Mouse (Mus musculus) stomach, postnatal 0 days (tissue): ENCODE results near the gene Cdh24. TPM values are rescaled to one million over a fixed set of nuclear protein-coding genes. Genes with fewer than 3 reads are reported as not detected.

Experiments
- ATAC-seq: fragments of 200-750 bp; cut with Nextera tagmentation; 2 replicates; pipeline ENCODE4 v1.8.0; 2017; ENCODE audit not compliant: low FRiP score, low TSS enrichment
- DNase-seq: peaks from one replicate; pipeline ENCODE4 v3.0.0-alpha.2; 2016; ENCODE audit warnings: low spot score
- H3K27ac ChIP-seq: fragments of 300-500 bp; sonication (generic); replicated peaks from 2 replicates; pipeline ENCODE4 v1.5.1; 2014; ENCODE audit warnings: mild to moderate bottlenecking, control low read depth
- H3K27me3 ChIP-seq: fragments of 300-500 bp; sonication (generic); 2 replicates; pipeline ENCODE4 v1.6.1; 2014; ENCODE audit warnings: low read length; ENCODE audit not compliant: control insufficient read depth, insufficient read depth
- H3K36me3 ChIP-seq: fragments of 300-500 bp; sonication (generic); 2 replicates; pipeline ENCODE4 v1.6.1; 2014; ENCODE audit warnings: low read length, mixed read lengths; ENCODE audit not compliant: control insufficient read depth, insufficient read depth
- H3K4me1 ChIP-seq: fragments of 300-500 bp; sonication (generic); replicated peaks from 2 replicates; pipeline ENCODE4 v1.6.1; 2014; ENCODE audit warnings: antibody characterized with exemption; ENCODE audit not compliant: control insufficient read depth, insufficient read depth
- H3K4me2 ChIP-seq: fragments of 300-500 bp; sonication (generic); replicated peaks from 2 replicates; pipeline ENCODE4 v1.6.1; 2014; ENCODE audit warnings: low read depth, mild to moderate bottlenecking, control low read depth, moderate library complexity
- H3K4me3 ChIP-seq: fragments of 300-500 bp; sonication (generic); 2 replicates; pipeline ENCODE4 v1.5.1; 2014; ENCODE audit warnings: low read depth, low read length, control low read depth
- H3K9ac ChIP-seq: fragments of 300-500 bp; sonication (generic); 2 replicates; pipeline ENCODE4 v1.6.1; 2014; ENCODE audit warnings: mild to moderate bottlenecking, low read length, control low read depth, mixed read lengths
- H3K9me3 ChIP-seq: fragments of 300-500 bp; sonication (generic); 2 replicates; pipeline ENCODE4 v1.6.1; 2016; ENCODE audit warnings: low read length; ENCODE audit not compliant: control insufficient read depth
- CTCF ChIP-seq: IDR thresholded peaks from 2 replicates; pipeline ENCODE4 v1.5.1; 2016; ENCODE audit warnings: antibody characterized with exemption, low read depth, mild to moderate bottlenecking, moderate library complexity
- EP300 ChIP-seq: optimal IDR thresholded peaks from 2 replicates; pipeline ENCODE3; 2016; ENCODE audit warnings: antibody characterized with exemption
- WGBS: fragments of 180-500 bp; shearing (Covaris S2); extraction: QIAGEN DNeasy Blood & Tissue Kit; methylation state at CpG from one replicate; pipeline ENCODE4 v1.1.7; 2014; 5-methylcytosine and 5-hydroxymethylcytosine counted together
- polyA plus RNA-seq: library from polyadenylated mRNA; unstranded; fragments of >200 nt; fragmentation: Nextera tagmentation; extraction: Ambion mirVana; gene quantifications from 2 replicates; pipeline ENCODE4 v1.2.1, GENCODE M21; 2015

Gene Cdh24
- polyA plus RNA-seq, 1 experiment from 2014 or later, result 0.68 TPM

- DNase-seq (no peak), ATAC-seq (no peak)
- Histone ChIP-seq H3K27ac (no peak overlapping the region), H3K27me3 (no peaks in the 10 kb centered on the region), H3K4me2 (no peak overlapping the region), H3K4me1 (no peaks in the 10 kb centered on the region), H3K36me3 (0 out of 2 replicates have a peak, but pooled peaks cover 8% of the 10 kb centered on the region), H3K9ac (no peak overlapping the region), H3K9me3 (no peaks in the 10 kb centered on the region), H3K4me3 (no peak overlapping the region)
- TF ChIP-seq EP300 (no peak), CTCF (no peak)
- 96% methylated on average over 2 of the region's 2 CpGs for WGBS
Measured at GRCm38 (mm10) chr14:54629797-54630196, 11.4 kb downstream of the Cdh24 start.

GRCm38 (mm10) chr14:54628103-54628502 lies 13.1 kb downstream of the Cdh24 start:
- Histone ChIP-seq H3K36me3 (0 out of 2 replicates have a peak, but pooled peaks cover 7% of the 10 kb centered on the region), H3K4me3 (no peak overlapping the region), H3K9me3 (no peaks in the 10 kb centered on the region), H3K9ac (no peak overlapping the region), H3K27ac (no peak overlapping the region), H3K4me1 (no peaks in the 10 kb centered on the region), H3K4me2 (no peak overlapping the region), H3K27me3 (no peaks in the 10 kb centered on the region)
- TF ChIP-seq EP300, result no peak
- no peak for TF ChIP-seq CTCF
- WGBS, result 76% methylated on average over 5 of the region's 5 CpGs
- DNase-seq (no peak), ATAC-seq (no peak)

- TF ChIP-seq CTCF, result no peak
- TF ChIP-seq EP300, result no peak
- no peak overlapping the region; the same call in 1 of the 2 replicates for H3K9ac ChIP-seq
- H3K4me1 ChIP-seq, result no peaks in the 10 kb centered on the region
- H3K4me2 ChIP-seq, result no peak overlapping the region
- H3K27me3 ChIP-seq, result no peaks in the 10 kb centered on the region
- H3K27ac ChIP-seq, result no peak overlapping the region
- WGBS, result 66% methylated on average over 10 of the region's 10 CpGs
- ATAC-seq (no peak), DNase-seq (no peak)
- no peaks in the 10 kb centered on the region for H3K36me3 ChIP-seq
- H3K4me3 ChIP-seq, result no peak overlapping the region
- no peaks in the 10 kb centered on the region for H3K9me3 ChIP-seq
Measured at GRCm38 (mm10) chr14:54624976-54625375, 16.2 kb downstream of the Cdh24 start.

- ATAC-seq, result no peak
- Histone ChIP-seq H3K27me3 (no peaks in the 10 kb centered on the region), H3K9ac (no peak overlapping the region), H3K4me2 (no peak overlapping the region), H3K36me3 (no peaks in the 10 kb centered on the region), H3K4me1 (no peaks in the 10 kb centered on the region), H3K4me3 (no peak overlapping the region), H3K9me3 (no peaks in the 10 kb centered on the region), H3K27ac (no peak overlapping the region)
- no peak for DNase-seq
- TF ChIP-seq CTCF (no peak), EP300 (no peak)
- 75% methylated on average over 6 of the region's 6 CpGs for WGBS
Measured at GRCm38 (mm10) chr14:54623334-54623733, 17.8 kb downstream of the Cdh24 start.

- no peak within 1 kb of the TSS for H3K4me2 ChIP-seq
- no peaks in the 10 kb centered on the region for H3K27me3 ChIP-seq
- ATAC-seq (no peak), DNase-seq (no peak)
- no peaks in the 10 kb centered on the region for H3K9me3 ChIP-seq
- WGBS, result 93% methylated on average over 1 of the region's 1 CpGs
- H3K4me3 ChIP-seq, result no peak within 1 kb of the TSS
- H3K9ac ChIP-seq, result no peak within 1 kb of the TSS
- H3K36me3 ChIP-seq, result no peaks in the 10 kb centered on the region
- H3K4me1 ChIP-seq, result no peaks in the 10 kb centered on the region
- TF ChIP-seq EP300, result no peak
- TF ChIP-seq CTCF, result no peak
- no peak within 1 kb of the TSS for H3K27ac ChIP-seq
Measured at GRCm38 (mm10) chr14:54621133-54621532, 20.0 kb downstream of the Cdh24 start, which contains the start of gene Psmb11. TSS of gene Psmb11 (plus strand) at chr14:54621433.

DNA sequence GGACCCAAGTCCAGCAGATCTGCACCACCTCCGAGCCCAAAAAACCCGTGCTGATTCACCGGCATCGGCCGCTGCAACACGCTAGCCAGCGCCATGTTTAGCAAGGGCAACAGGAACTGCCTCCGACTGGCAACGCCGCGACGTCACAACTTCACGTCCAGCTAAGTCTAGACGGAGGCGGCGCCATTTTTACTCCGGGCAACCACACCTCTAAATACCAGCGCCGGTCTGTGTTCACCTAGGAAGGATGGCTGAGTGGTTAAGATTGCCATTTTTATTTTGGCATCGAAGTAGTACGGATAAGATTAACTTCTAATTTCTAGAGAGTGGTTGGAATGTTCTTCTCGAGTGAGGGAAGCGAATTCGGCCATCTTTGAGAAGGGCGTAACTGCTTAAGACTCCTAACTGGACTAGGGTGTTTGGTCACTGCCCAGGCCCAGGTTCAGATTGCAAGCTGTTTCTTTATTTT lies 23.2 kb downstream of the Cdh24 start, which contains the start of gene Psmb5:
TSS of gene Psmb5 (minus strand) at position 126 of the 469 bp plus-strand sequence.
- Histone ChIP-seq H3K4me3 (peak within 1 kb of the TSS; percentile 82), H3K36me3 (0 out of 2 replicates have a peak, but pooled peaks cover 6% of the 10 kb centered on the region), H3K27me3 (no peaks in the 10 kb centered on the region), H3K4me1 (no peaks in the 10 kb centered on the region), H3K4me2 (peak within 1 kb of the TSS; percentile 66), H3K9ac (peak within 1 kb of the TSS; percentile 88), H3K27ac (peak within 1 kb of the TSS; percentile 65), H3K9me3 (no peaks in the 10 kb centered on the region)
- DNase-seq, result peak; percentile 90
- peak; percentile 87 for ATAC-seq
- 0% methylated on average over 25 of the region's 25 CpGs for WGBS
- TF ChIP-seq CTCF (no peak), EP300 (no peak)
